Mouse (Mus musculus) cerebellum, postnatal 25 days (tissue): ENCODE data around the gene Nupl2.

Experiments used
- DNase-seq, 2 experiments: peaks; one replicate each; pipeline ENCODE4 v3.0.0; 2021; ENCODE audit warnings: mixed read lengths in 2 of 2

Gene Nupl2

DNA sequence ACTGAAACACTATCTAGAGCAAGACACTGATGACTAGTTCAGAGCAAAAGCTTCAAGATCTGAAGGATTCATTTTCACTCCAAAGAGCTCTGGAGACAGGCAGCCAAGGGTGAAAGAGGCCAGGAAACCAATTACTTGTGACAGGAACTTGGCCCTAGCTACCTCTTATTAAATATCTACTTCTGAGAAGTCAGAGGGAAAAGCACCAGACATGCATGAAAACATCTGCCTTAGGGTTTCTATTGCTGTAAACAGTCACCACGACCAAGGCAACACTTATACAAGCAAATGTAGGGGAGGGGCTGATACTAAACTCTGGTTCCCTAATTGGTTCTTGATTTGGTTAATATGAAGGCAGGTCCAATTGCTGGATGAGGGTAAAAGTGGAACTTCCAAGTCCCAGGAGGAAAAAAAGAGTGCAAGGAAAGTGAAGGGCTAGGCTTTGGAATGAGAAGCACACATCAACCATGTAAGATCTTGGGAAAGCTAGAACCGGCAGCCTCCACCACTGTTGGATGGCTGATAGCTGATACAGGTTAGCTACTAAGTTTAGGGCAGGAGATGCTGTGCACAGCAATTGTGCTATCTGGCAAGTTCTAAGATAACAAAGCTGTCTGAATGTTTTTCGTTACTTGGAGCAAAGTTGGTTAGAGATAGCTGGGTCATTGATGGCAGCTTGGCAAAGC lies 49.2 kb downstream of the Nupl2 start:
- DNase-seq, result no peak

DNA sequence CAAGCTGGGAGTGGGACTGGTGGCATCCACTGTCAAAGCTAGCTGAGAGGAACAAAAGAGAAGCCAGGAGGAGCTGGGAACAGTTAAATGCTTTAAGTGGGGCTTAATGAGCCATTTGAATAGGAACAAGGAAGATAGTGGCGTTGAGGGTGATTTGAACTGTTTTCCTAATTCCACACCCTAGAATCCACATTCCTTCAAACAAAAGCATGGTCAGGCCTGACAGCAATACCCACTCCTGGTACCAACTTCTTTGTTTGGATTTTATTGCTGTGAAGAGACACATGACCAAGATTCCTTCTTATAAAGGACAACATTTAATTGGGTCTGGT lies 49.8 kb downstream of the Nupl2 start:
- DNase-seq, result no peak

DNA sequence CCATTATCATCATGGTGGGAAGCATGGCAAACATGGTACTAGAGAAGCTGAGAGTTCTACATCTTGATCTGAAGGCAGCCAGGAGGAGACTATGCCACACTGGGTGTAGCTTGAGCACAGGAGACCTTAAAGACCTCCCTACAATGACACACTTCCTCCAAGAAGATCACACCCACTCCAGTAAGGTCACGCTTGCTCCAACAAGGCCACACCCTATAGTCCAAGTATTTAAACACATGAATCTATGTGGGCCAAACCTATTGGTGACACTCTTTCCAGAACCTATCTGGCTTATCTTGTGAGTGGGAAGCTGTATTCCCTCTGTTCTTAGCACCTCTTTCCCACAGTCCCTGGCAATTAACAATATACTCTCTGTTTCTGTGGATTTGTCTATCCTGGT lies 50.1 kb downstream of the Nupl2 start:
- DNase-seq, result no peak
